Mouse (Mus musculus) ES-E14 (cell line): ENCODE results near the gene Muc1. TPM values are rescaled to one million over a fixed set of nuclear protein-coding genes. Genes with fewer than 3 reads are reported as not detected.

Source experiments
- DNase-seq: peaks from one replicate; pipeline ENCODE4 v3.0.0-alpha.2; 2013; ENCODE audit warnings: low read depth, low spot score
- H3K27ac ChIP-seq: 2 replicates; pipeline ENCODE4 v1.5.1; 2012; ENCODE audit warnings: low read depth, mild to moderate bottlenecking, low read length, moderate library complexity, mixed read lengths; ENCODE audit not compliant: poor library complexity, insufficient read depth, severe bottlenecking
- H3K36me3 ChIP-seq: 2 replicates; pipeline ENCODE4 v1.6.1; 2012; ENCODE audit warnings: mild to moderate bottlenecking, low read length, moderate library complexity, mixed read lengths; ENCODE audit not compliant: control insufficient read depth, poor library complexity, insufficient read depth, severe bottlenecking
- H3K4me1 ChIP-seq, 2 experiments: fragments of 150-350 bp in 1 of 2; sonication (generic) in 1 of 2; 2 replicates each; pipeline ENCODE4 v1.6.1; 2012; ENCODE audit warnings: low read length in 2 of 2, mild to moderate bottlenecking in 1 of 2, mixed read lengths in 1 of 2; ENCODE audit not compliant: control insufficient read depth in 2 of 2, insufficient read depth in 2 of 2, poor library complexity in 1 of 2
- H3K4me3 ChIP-seq, 2 experiments: fragments of 150-350 bp in 1 of 2; sonication (generic) in 1 of 2; 2 replicates each; pipeline ENCODE4 v1.5.1; 2012; ENCODE audit warnings: low read length in 2 of 2, low read depth in 1 of 2, mild to moderate bottlenecking in 1 of 2, mixed read lengths in 1 of 2; ENCODE audit not compliant: insufficient read depth in 1 of 2, poor library complexity in 1 of 2, severe bottlenecking in 1 of 2
- H3K9ac ChIP-seq: 2 replicates; pipeline ENCODE4 v1.6.1; 2012; ENCODE audit warnings: low read depth, mild to moderate bottlenecking, low read length, mixed read lengths; ENCODE audit not compliant: poor library complexity, insufficient read depth, severe bottlenecking
- H3K9me3 ChIP-seq: fragments of 150-350 bp; sonication (generic); 2 replicates; pipeline ENCODE4 v1.6.1; 2012; ENCODE audit warnings: low read depth, mild to moderate bottlenecking, low read length; ENCODE audit not compliant: control insufficient read depth, insufficient read depth
- CHD2 ChIP-seq: IDR thresholded peaks from 2 replicates; pipeline ENCODE4 v1.6.1; 2014; ENCODE audit warnings: mild to moderate bottlenecking, low read depth, low read length, inconsistent platforms
- HCFC1 ChIP-seq: IDR thresholded peaks from 2 replicates; pipeline ENCODE4 v1.6.1; 2012; ENCODE audit warnings: low read length, inconsistent platforms, borderline replicate concordance; ENCODE audit not compliant: insufficient read depth
- MAFK ChIP-seq: IDR thresholded peaks from 2 replicates; pipeline ENCODE4 v1.6.1; 2014; ENCODE audit warnings: mild to moderate bottlenecking, low read depth, low read length, inconsistent platforms; ENCODE audit not compliant: insufficient read depth
- ZC3H11A ChIP-seq: IDR thresholded peaks from 2 replicates; pipeline ENCODE4 v1.6.1; 2012; ENCODE audit warnings: low read depth, mild to moderate bottlenecking, inconsistent platforms, low read length, borderline replicate concordance
- ZNF384 ChIP-seq: IDR thresholded peaks from 2 replicates; pipeline ENCODE4 v1.6.1; 2012; ENCODE audit warnings: low read depth, low read length, inconsistent platforms
- in situ Hi-C, 2 experiments: fragments of 600-800 bp; cut with MboI; formaldehyde crosslinking; loops; one replicate each; pipeline ENCODE4 v1.15.1; 2025; ENCODE audit warnings: low sequenced_read_pairs in 2 of 2, inconsistent platforms in 1 of 2; ENCODE audit not compliant: unreplicated experiment in 2 of 2
- total RNA-seq: library from RNA; depleted of rRNA; stranded (reverse); fragments of 300-350 nt; gene quantifications from 2 replicates; pipeline ENCODE4 v1.2.3, GENCODE M21; 2012

The Muc1 gene
- total RNA-seq, 1 experiment: 3.0 TPM

DNA sequence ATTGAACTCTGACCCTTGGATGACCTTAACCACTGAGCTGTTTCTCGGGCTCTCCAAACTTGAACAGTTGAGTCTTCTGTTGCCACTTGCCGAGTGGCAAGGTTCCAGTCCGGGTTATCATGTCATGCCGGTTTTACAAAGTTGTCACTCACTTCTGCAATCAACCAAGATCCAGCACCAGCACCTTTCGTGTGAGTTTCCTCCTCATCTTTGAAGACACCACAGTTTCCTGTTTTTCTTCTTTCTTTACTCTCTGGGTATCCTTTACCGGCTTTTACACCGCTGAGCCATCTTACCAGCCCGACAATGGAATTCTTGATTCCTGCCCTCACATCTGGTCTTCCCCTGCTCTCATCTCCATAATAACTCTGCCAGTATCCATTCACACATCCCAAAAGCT lies 38.4 kb upstream of the Muc1 start:
- H3K27ac ChIP-seq: no peak overlapping the region
- DNase-seq: no peak
- no peaks in the 10 kb centered on the region for H3K36me3 ChIP-seq
- H3K4me3 ChIP-seq: no peak overlapping the region
- H3K4me1 ChIP-seq: peaks cover 5 to 15% of the 10 kb centered on the region in 2 experiments; a peak in 3 of 4 replicates
- H3K9me3 ChIP-seq: no peaks in the 10 kb centered on the region
- no peak overlapping the region for H3K9ac ChIP-seq
- in situ Hi-C loops: no loop called here
- TF ChIP-seq MAFK: no peak
- TF ChIP-seq ZC3H11A: no peak
- TF ChIP-seq CHD2: no peak
- TF ChIP-seq ZNF384: no peak
- no peak for TF ChIP-seq HCFC1

DNA sequence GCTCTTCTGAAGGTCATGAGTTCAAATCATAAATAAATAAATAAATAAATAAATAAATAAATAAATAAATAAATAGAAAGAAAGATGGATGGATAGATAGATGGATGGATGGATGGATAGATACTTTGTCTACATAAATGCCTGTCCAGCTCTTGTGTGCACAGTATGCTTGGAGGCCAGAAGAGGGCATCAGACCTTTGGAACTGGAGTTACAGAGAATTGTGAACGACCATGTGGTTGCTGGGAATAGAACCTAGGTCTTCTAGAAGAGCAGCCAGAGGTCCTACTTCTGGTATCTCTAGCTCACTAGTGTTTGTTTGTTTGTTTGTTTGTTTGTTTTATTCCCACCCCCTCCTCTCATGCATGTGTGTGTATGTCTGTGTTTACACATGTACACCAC lies 35.5 kb upstream of the Muc1 start:
- Histone ChIP-seq H3K27ac (no peak overlapping the region), H3K4me3 (no peak overlapping the region), H3K9ac (no peak overlapping the region), H3K4me1 (peaks cover 5 to 9% of the 10 kb centered on the region in 2 experiments), H3K9me3 (no peaks in the 10 kb centered on the region), H3K36me3 (no peaks in the 10 kb centered on the region)
- TF ChIP-seq ZC3H11A (no peak), CHD2 (no peak), HCFC1 (no peak), ZNF384 (no peak), MAFK (no peak)
- DNase-seq: no peak
- in situ Hi-C loops: no loop called here

DNA sequence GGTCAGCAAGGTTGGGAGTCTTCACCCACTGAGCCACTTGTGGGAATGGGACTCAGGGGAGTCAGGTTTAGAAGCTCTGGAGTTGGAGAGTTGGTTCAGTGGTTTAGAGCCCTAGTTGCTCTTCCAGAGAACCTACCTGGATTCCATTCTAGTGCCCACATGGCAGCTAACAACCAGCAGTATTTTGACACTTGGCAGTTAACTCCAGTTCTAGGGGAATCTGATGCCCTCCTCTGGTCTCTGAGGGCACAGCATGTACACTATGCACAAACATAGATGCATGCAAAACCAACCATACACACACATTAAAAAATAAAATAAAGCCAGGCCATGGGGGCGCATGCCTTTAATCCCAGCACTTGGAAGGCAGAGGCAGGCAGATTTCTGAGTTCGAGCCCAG lies 35.0 kb upstream of the Muc1 start:
- Histone ChIP-seq H3K4me3 (no peak overlapping the region), H3K4me1 (peaks cover 2 to 9% of the 10 kb centered on the region in 2 experiments), H3K27ac (no peak overlapping the region), H3K36me3 (no peaks in the 10 kb centered on the region), H3K9ac (no peak overlapping the region), H3K9me3 (no peaks in the 10 kb centered on the region)
- in situ Hi-C loops: no loop called here
- TF ChIP-seq CHD2: no peak
- DNase-seq: no peak

DNA sequence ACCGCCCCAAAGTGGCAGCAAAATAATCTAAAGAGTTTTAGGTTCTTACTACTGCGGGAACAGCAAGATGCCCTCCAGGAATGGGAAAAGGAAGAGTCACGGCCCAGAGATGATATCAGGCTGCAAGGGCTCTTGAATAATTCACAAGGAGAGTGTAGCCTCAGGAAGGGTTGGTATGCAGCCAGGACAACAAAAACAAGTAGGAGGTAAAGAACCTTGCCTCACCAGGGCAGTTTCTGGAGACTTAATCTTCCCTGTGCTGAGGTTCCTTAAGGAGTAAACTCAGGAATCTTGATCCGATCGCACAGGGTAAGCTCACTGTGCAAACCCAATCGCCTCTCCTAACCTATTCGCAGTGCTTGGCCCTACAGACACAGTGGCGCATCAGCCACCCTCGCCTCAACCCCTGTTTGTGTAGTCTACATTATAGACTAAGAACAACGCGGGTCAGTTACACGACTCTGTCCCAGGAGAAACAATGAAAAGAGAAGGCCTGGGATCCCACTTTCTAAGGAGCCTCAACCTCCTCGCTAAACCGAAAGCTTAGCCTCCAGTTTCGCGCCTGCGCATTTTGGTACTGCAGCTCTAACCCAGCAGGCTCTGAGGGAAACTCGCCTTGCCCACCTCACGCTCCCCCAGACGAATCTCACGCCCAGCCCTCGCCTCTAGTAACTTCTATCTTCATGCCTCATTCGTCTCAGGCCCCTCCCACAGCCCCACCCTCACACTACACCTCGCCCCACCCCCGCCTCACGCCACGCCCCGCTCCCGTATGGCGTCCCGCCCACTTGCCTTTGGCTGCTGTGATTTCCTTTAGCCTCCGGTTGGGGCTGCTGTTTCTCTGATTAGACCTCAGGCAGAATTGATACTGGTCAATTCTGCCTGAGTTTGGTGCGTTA lies 32.6 kb upstream of the Muc1 start:
- peak overlapping the region; percentile 51; the same call in 1 of the 2 replicates for H3K9ac ChIP-seq
- DNase-seq: peak; percentile 89
- no peaks in the 10 kb centered on the region for H3K36me3 ChIP-seq
- TF ChIP-seq ZNF384 (no peak), ZC3H11A (no peak), HCFC1 (0 out of 2 replicates have a peak, but pooled peaks have one; percentile 33), CHD2 (no peak), MAFK (no peak)
- in situ Hi-C loops: no loop called here
- peaks cover 1 to 9% of the 10 kb centered on the region in 2 experiments; a peak in 3 of 4 replicates for H3K4me1 ChIP-seq
- H3K9me3 ChIP-seq: no peaks in the 10 kb centered on the region
- peak overlapping the region in 1 of 2 experiments; percentile 38; a peak in 2 of 4 replicates for H3K4me3 ChIP-seq
- no peak overlapping the region for H3K27ac ChIP-seq
